8 mouse cellular contexts compared by ENCODE assay signal in genomic region chr1:22268581-22269359, GRCm38 (mm10).
DNase-seq lines count a peak whose midpoint lies in the region; ATAC-seq and TF ChIP-seq lines count a peak whose summit lies in the region.

No protein-coding gene starts in this region.

- H3K4me1 ChIP-seq in cerebellum, adult 2 months (ENCODE audit: control insufficient read depth, insufficient read depth, low read length), result no peaks in the 10 kb centered on the region; the same call in 1 of the 2 replicates
- H3K4me1 ChIP-seq in hindbrain, embryonic 12.5 days, result peaks cover 7% of the 10 kb centered on the region; the same call in 1 of the 2 replicates

- DNase-seq in MN1 (ENCODE audit: low spot score), result peak; percentile 75
- peak; percentile 68 to 82 for DNase-seq in cerebellum, adult 2 months
- DNase-seq in layer of hippocampus, adult 9-11 months, result peak; percentile 68
- DNase-seq in lung, postnatal 25 days (ENCODE audit: low spot score), result peak; percentile 68
- peak; percentile 85 to 89 for DNase-seq in right cerebral cortex, postnatal 10 days (ENCODE audit: low spot score in 2 of 2)
- peak; percentile 64 for DNase-seq in urinary bladder, postnatal 25 days (ENCODE audit: low spot score)

- no peaks in the 10 kb centered on the region for H3K36me3 ChIP-seq in hindbrain, embryonic 12.5 days

- no peak overlapping the region for H3K4me2 ChIP-seq in hindbrain, embryonic 12.5 days (replicated peaks)

- peak; percentile 94 for TF ChIP-seq CTCF in cerebellum, adult 2 months (IDR thresholded peaks at IDR 0.05; ENCODE audit: borderline replicate concordance, insufficient read depth, low read depth, low read length)

- no peak overlapping the region for H3K9ac ChIP-seq in hindbrain, embryonic 12.5 days

- H3K9me3 ChIP-seq in hindbrain, embryonic 12.5 days (replicated peaks), result no peaks in the 10 kb centered on the region

- peak; percentile 72 for ATAC-seq in frontal cortex, adult (ENCODE audit: low TSS enrichment)
- peak; percentile 60 for ATAC-seq in hindbrain, embryonic 12.5 days (ENCODE audit: low FRiP score)

- no peak for TF ChIP-seq POLR2A in cerebellum, adult 2 months (IDR thresholded peaks at IDR 0.05; ENCODE audit: borderline replicate concordance, insufficient read depth, low read length)

- H3K4me3 ChIP-seq in cerebellum, adult 2 months (replicated peaks; ENCODE audit: insufficient read depth, low read depth, low read length), result no peak overlapping the region
- no peak overlapping the region for H3K4me3 ChIP-seq in hindbrain, embryonic 12.5 days

- WGBS in cerebellum, adult 2 months, result 30% methylated on average over 15 of the region's 15 CpGs
- WGBS in hindbrain, embryonic 12.5 days, result 38% methylated on average over 15 of the region's 15 CpGs

- no peak overlapping the region for H3K27ac ChIP-seq in cerebellum, adult 2 months (ENCODE audit: insufficient read depth, low read length)
- H3K27ac ChIP-seq in hindbrain, embryonic 12.5 days, result no peak overlapping the region

- H3K27me3 ChIP-seq in cerebellum, adult 2 months (ENCODE audit: control insufficient read depth, insufficient read depth, low read length), result no peaks in the 10 kb centered on the region
- H3K27me3 ChIP-seq in hindbrain, embryonic 12.5 days, result no peaks in the 10 kb centered on the region
